Mouse (Mus musculus) embryonic fibroblast, embryonic 13.5 days (primary cell): Measurements from ENCODE around the gene Umodl1.

Experiments
- CTCF ChIP-seq: IDR thresholded peaks from 2 replicates; pipeline ENCODE4 v1.5.1; 2011; ENCODE audit warnings: mild to moderate bottlenecking, control low read depth, low read length, moderate library complexity, borderline replicate concordance; ENCODE audit not compliant: insufficient read depth
- POLR2A ChIP-seq: IDR thresholded peaks from 2 replicates; pipeline ENCODE4 v1.6.1; 2011; ENCODE audit warnings: low read depth, mild to moderate bottlenecking, control low read depth, low read length, moderate library complexity

DNA sequence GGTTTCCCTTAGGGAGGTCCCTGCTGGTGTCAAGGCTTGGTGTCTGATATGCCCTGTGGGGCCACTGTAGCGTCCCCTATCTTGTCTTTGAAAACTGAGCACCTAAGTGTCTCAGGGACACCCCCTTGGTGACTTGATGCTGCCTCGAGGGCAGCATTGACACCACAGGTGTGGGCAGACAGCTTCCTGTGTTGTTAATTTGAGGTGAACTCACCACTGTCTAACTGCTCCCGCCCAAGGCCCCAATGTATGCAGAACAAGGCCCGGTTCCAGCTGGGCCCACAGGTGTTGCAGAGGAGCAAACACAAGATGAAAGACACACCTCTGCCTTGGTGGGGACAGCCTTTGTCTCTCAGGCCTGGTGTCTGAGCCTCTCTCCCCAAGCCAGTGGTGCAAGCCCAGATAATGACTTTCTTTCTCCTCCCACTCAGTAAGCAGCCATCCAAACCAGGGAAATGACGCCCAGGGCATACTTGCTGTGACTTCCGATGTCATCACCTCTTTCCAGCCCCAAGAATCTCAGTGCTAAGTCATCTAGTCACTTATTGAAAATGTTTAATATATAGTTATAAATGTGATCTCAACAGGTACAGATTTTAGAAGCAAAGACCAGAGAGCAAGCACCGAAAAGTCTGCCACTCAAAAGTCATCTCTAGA, 7.6 kb downstream of the Umodl1 start:
- TF ChIP-seq CTCF (no peak), POLR2A (no peak)
